Comparison of ENCODE assay signal across 8 mouse cellular contexts in the genomic region with DNA sequence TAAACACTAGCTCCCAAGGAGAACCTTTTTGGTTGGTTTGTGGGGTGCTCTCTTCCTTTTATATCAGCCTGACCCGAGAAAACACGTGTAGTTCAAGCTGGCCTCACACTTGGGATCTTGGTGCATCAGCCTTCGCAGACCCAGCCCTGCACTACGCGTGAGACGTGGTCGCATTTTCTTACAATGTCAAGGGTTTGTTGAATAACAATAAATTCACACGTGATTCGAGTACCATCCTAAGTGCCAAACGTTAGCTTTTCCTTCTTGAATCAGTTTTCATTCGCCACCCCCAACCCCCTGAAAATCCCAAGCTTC. TPM values are rescaled to one million over a fixed set of nuclear protein-coding genes. Genes with fewer than 3 reads are reported as not detected.
DNase-seq lines count a peak whose midpoint lies in the region; ATAC-seq and TF ChIP-seq lines count a peak whose summit lies in the region.

No protein-coding gene starts in this region.

- ATAC-seq in hindbrain, embryonic 12.5 days (ENCODE audit: low FRiP score): peak; percentile 23
- peak; percentile 9; the same call in 1 of the 2 replicates for ATAC-seq in midbrain, embryonic 11.5 days (ENCODE audit: low FRiP score)

- peak overlapping the region; percentile 90 for H3K27ac ChIP-seq in kidney, adult 2 months (ENCODE audit: insufficient read depth, low read depth, low read length)
- H3K27ac ChIP-seq in hindbrain, embryonic 12.5 days: peak overlapping the region; percentile 74
- H3K27ac ChIP-seq in midbrain, embryonic 11.5 days (ENCODE audit: low read depth, low read length): no peak overlapping the region; the same call in 1 of the 2 replicates

- no peak for TF ChIP-seq CTCF in kidney, adult 2 months (conservative IDR thresholded peaks at IDR 0.05; ENCODE audit: insufficient read depth, insufficient read length, low read depth, low read length)

- H3K4me2 ChIP-seq in hindbrain, embryonic 12.5 days (replicated peaks): peak overlapping the region; percentile 90
- peak overlapping the region; percentile 96 for H3K4me2 ChIP-seq in midbrain, embryonic 11.5 days

- H3K9me3 ChIP-seq in hindbrain, embryonic 12.5 days (replicated peaks): no peaks in the 10 kb centered on the region
- H3K9me3 ChIP-seq in midbrain, embryonic 11.5 days (ENCODE audit: control insufficient read depth, low read length): no peaks in the 10 kb centered on the region

- no peak for DNase-seq in kidney, adult 2 months
- DNase-seq in kidney, adult 11 months: no peak
- DNase-seq in ZHBTc4 (ENCODE audit: low read depth, low spot score): peak; percentile 55
- DNase-seq in midbrain, embryonic 11.5 days (ENCODE audit: low spot score, missing footprints): no peak
- no peak for DNase-seq in urinary bladder, postnatal 4 days (ENCODE audit: low spot score in 2 of 2)
- no peak for DNase-seq in kidney, postnatal 4 days
- no peak for DNase-seq in ovary, postnatal 14 days (ENCODE audit: low spot score)

- H3K36me3 ChIP-seq in kidney, adult 2 months (ENCODE audit: control insufficient read depth, insufficient read depth, low read length): no peaks in the 10 kb centered on the region; the same call in 1 of the 2 replicates
- H3K36me3 ChIP-seq in hindbrain, embryonic 12.5 days: peaks cover 29% of the 10 kb centered on the region
- H3K36me3 ChIP-seq in midbrain, embryonic 11.5 days (ENCODE audit: control insufficient read depth, insufficient read depth, low read length): peaks cover 16% of the 10 kb centered on the region

- H3K9ac ChIP-seq in hindbrain, embryonic 12.5 days: peak overlapping the region; percentile 89
- H3K9ac ChIP-seq in midbrain, embryonic 11.5 days (ENCODE audit: low read length): peak overlapping the region; percentile 80

- H3K27me3 ChIP-seq in kidney, adult 2 months (replicated peaks; ENCODE audit: control insufficient read depth, insufficient read depth, low read length): no peaks in the 10 kb centered on the region
- no peaks in the 10 kb centered on the region for H3K27me3 ChIP-seq in hindbrain, embryonic 12.5 days
- H3K27me3 ChIP-seq in midbrain, embryonic 11.5 days (ENCODE audit: control insufficient read depth, insufficient read depth, low read length): no peaks in the 10 kb centered on the region

- peak overlapping the region; percentile 89 for H3K4me3 ChIP-seq in kidney, adult 2 months (ENCODE audit: insufficient read depth, low read depth, low read length)
- H3K4me3 ChIP-seq in hindbrain, embryonic 12.5 days: peak overlapping the region; percentile 82
- H3K4me3 ChIP-seq in midbrain, embryonic 11.5 days (ENCODE audit: low read depth, low read length): peak overlapping the region; percentile 76

- TF ChIP-seq POLR2A in kidney, adult 2 months (IDR thresholded peaks at IDR 0.05; ENCODE audit: low read depth, low read length): no peak

- H3K4me1 ChIP-seq in kidney, adult 2 months (ENCODE audit: control insufficient read depth, insufficient read depth, low read length): peaks cover 12% of the 10 kb centered on the region; the same call in 1 of the 2 replicates
- peaks cover 39% of the 10 kb centered on the region for H3K4me1 ChIP-seq in hindbrain, embryonic 12.5 days
- peaks cover 24% of the 10 kb centered on the region for H3K4me1 ChIP-seq in midbrain, embryonic 11.5 days (ENCODE audit: control insufficient read depth, insufficient read depth, low read length)

- 2% methylated on average over 11 of the region's 11 CpGs for WGBS in kidney, adult 2 months
- 8% methylated on average over 11 of the region's 11 CpGs for WGBS in hindbrain, embryonic 12.5 days
- WGBS in midbrain, embryonic 11.5 days: 6% methylated on average over 11 of the region's 11 CpGs

RNA-seq across cellular contexts. Expression of a gene that starts 14.0 kb away (rescaled TPM):
- 244 and 248 TPM in 2 replicates for polyA plus RNA-seq in kidney, adult 2 months (2012; rRNA removed)
- polyA plus RNA-seq in hindbrain, embryonic 12.5 days (2016; fragmentation: Nextera tagmentation; extraction: Ambion mirVana): 128 and 141 TPM in 2 replicates
- polyA plus RNA-seq in midbrain, embryonic 11.5 days (2014; fragmentation: Nextera tagmentation; extraction: Ambion mirVana): 92.2 and 100 TPM in 2 replicates
